Mouse (Mus musculus) olfactory bulb, adult 2 months (tissue): Measurements from ENCODE around the gene Crybg1.

Experiments used
- CTCF ChIP-seq: fragments of 200-500 bp; IDR thresholded peaks from 2 replicates; pipeline ENCODE4 v1.5.1; 2012; ENCODE audit warnings: low read depth, mild to moderate bottlenecking, low read length, moderate library complexity; ENCODE audit not compliant: insufficient read depth
- POLR2A ChIP-seq: fragments of 200-500 bp; IDR thresholded peaks from 2 replicates; pipeline ENCODE4 v1.6.1; 2012; ENCODE audit warnings: mild to moderate bottlenecking, low read depth, low read length, moderate library complexity; ENCODE audit not compliant: insufficient read depth

DNA sequence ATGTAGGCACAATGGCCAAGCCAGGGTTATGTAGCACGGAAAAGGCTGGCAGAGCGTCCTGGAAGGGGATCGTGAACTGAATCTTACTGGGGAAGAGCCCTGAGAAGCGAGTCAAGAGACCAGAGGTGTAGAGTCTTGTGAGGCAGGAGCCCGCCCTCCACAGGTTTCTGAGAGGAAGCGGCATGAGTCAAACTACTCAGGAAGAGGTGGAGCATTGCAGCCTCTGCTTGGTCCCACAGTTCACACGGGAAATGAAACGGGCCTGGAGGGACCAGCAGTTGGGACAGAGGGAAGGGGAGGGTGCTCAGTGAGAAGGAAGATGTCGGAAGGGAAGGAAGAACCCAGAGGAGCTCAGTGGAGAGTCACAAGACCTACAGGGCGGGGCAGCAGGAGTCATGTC, 123.9 kb downstream of the Crybg1 start:
- TF ChIP-seq CTCF, result no peak
- no peak for TF ChIP-seq POLR2A
